Mouse (Mus musculus): ENCODE measurements around the gene Chrne. TPM values are rescaled to one million over a fixed set of nuclear protein-coding genes. Genes with fewer than 3 reads are reported as not detected.

Gene Chrne
- polyA plus RNA-seq, 2 experiments, result 0.20 to 0.43 TPM

DNA sequence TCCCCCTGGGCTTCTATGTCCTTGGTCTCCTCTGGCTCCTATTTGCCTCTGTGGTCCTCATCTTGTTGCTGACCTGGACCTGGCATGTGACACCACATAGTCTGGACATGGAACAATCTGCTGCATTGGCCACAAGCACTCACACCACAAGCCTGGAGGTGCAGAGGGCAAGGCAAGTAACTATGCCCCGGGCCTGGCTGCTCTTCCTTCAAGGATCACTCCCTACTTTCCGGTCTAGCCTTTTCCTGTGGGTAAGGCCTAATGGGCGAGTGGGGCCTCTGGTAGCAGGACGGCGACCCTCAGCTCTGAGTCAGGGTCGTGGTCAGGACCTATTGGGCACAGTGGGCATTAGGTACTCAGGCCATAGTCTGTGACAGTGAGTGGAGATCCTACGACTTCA lies 22.2 kb upstream of the Chrne start:
- no peak for DNase-seq (ENCODE audit: low spot score)
- no peak overlapping the region for H3K4me3 ChIP-seq (replicated peaks; ENCODE audit: low read length)

DNA sequence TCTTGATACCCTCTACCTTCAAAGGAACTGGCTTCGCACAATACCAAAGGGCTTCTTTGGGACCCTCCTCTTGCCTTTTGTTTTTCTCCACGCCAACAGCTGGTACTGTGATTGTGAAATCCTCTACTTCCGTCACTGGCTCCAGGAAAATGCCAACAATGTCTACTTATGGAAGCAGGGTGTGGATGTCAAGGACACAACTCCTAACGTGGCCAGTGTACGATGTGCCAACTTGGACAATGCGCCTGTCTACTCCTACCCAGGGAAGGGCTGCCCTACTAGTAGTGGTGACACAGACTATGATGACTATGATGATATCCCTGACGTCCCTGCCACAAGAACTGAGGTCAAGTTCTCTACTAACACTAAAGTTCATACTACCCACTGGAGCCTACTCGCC lies 21.0 kb upstream of the Chrne start:
- Histone ChIP-seq H3K4me2 (replicated peaks; ENCODE audit: low read depth, low read length, severe bottlenecking) (no peak overlapping the region), H3K27me3 (ENCODE audit: control insufficient read depth, insufficient read depth, low read length) (no peaks in the 10 kb centered on the region), H3K9me3 (ENCODE audit: control insufficient read depth, low read length) (no peaks in the 10 kb centered on the region), H3K4me1 (ENCODE audit: control insufficient read depth, insufficient read depth, low read length) (no peaks in the 10 kb centered on the region), H3K36me3 (ENCODE audit: control insufficient read depth, insufficient read depth, low read length) (peaks cover 15% of the 10 kb centered on the region), H3K9ac (ENCODE audit: low read depth, low read length, severe bottlenecking) (no peak overlapping the region), H3K4me3 (replicated peaks; ENCODE audit: low read length) (no peak overlapping the region), H3K27ac (replicated peaks; ENCODE audit: low read depth, low read length) (no peak overlapping the region)
- WGBS, result 82% methylated on average over 8 of the region's 8 CpGs
- TF ChIP-seq POLR2A (IDR thresholded peaks at IDR 0.05; ENCODE audit: borderline replicate concordance, extremely low read depth, insufficient read depth, insufficient read length), result no peak
- DNase-seq (ENCODE audit: low spot score), result no peak
- no peak for ATAC-seq (ENCODE audit: low FRiP score, low read depth)

More for the DNA sequence above, 22.2 kb upstream of the Chrne start:
- 83% methylated on average over 7 of the region's 7 CpGs for WGBS
- no peak for TF ChIP-seq POLR2A (IDR thresholded peaks at IDR 0.05; ENCODE audit: borderline replicate concordance, extremely low read depth, insufficient read depth, insufficient read length)
- Histone ChIP-seq H3K4me2 (replicated peaks; ENCODE audit: low read depth, low read length, severe bottlenecking) (no peak overlapping the region), H3K36me3 (ENCODE audit: control insufficient read depth, insufficient read depth, low read length) (peaks cover 24% of the 10 kb centered on the region), H3K27ac (replicated peaks; ENCODE audit: low read depth, low read length) (no peak overlapping the region), H3K4me1 (ENCODE audit: control insufficient read depth, insufficient read depth, low read length) (peaks cover 10% of the 10 kb centered on the region), H3K9me3 (ENCODE audit: control insufficient read depth, low read length) (no peaks in the 10 kb centered on the region), H3K27me3 (ENCODE audit: control insufficient read depth, insufficient read depth, low read length) (no peaks in the 10 kb centered on the region), H3K9ac (ENCODE audit: low read depth, low read length, severe bottlenecking) (no peak overlapping the region)
- no peak for ATAC-seq (ENCODE audit: low FRiP score, low read depth)

DNA sequence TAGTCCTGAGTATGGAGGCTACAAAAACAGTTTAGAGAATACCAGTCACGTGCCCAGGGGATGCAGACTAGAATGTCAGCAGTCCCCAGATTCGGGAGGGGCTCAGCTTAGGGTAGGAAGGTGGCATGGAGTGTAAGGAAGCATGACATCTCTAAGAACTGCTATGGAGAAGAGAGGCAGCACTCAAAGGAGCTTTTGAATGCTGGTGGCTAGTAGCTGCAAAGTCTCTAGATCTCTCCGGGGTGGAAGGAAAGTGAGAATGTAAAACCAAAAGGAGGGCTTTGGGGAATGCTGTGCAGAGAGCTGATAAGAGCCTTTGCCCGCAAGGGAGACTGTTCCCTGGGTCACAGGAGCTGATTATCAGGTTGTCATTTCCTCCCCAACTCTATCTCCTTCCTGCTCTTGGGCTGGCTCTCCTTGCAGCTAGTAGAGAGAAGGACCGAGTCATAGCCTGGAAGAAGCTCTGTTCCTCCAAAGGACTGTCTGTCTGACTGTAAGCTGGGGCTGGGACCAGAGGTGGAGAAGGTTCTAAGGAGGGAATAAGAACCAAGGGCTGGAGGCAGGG lies 19.8 kb upstream of the Chrne start, which contains the start of gene Gp1ba:
Gene Gp1ba, plus strand, starts transcription at position 409 of the 565 bp plus-strand sequence.
- no peak for ATAC-seq (ENCODE audit: low FRiP score, low read depth)

DNA sequence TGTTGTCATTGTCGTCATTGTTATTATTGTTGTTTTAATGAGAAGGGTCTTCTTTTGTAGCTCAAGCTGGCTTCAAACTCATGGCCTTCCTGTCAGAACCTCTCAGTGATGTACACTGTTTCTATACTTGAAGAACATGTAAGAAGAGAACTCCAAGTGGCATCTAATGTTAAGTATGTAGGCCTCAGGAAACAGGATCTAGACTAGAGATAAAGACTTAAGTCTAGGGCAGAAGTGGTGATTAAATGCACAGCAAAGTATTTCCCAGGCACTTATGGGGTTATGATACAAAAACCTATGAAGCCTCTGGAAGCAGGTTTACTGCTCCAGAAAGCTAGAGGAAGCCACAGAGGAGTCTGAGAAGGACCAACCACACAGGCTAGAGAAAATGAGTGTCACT lies 19.3 kb upstream of the Chrne start:
- H3K4me2 ChIP-seq (replicated peaks; ENCODE audit: low read depth, low read length, severe bottlenecking), result no peak overlapping the region
- 77% methylated on average over 1 of the region's 1 CpGs for WGBS

More for the DNA sequence above, 19.8 kb upstream of the Chrne start, which contains the start of gene Gp1ba:
- Histone ChIP-seq H3K27ac (replicated peaks; ENCODE audit: low read depth, low read length) (no peak within 1 kb of the TSS), H3K9ac (ENCODE audit: low read depth, low read length, severe bottlenecking) (no peak within 1 kb of the TSS), H3K4me3 (replicated peaks; ENCODE audit: low read length) (no peak within 1 kb of the TSS), H3K4me1 (ENCODE audit: control insufficient read depth, insufficient read depth, low read length) (no peaks in the 10 kb centered on the region), H3K9me3 (ENCODE audit: control insufficient read depth, low read length) (no peaks in the 10 kb centered on the region), H3K4me2 (replicated peaks; ENCODE audit: low read depth, low read length, severe bottlenecking) (no peak within 1 kb of the TSS), H3K36me3 (ENCODE audit: control insufficient read depth, insufficient read depth, low read length) (peaks cover 3% of the 10 kb centered on the region; the same call in 1 of the 2 replicates), H3K27me3 (ENCODE audit: control insufficient read depth, insufficient read depth, low read length) (no peaks in the 10 kb centered on the region)
- 50% methylated on average over 5 of the region's 5 CpGs for WGBS
- no peak for DNase-seq (ENCODE audit: low spot score)
- no peak for TF ChIP-seq POLR2A (IDR thresholded peaks at IDR 0.05; ENCODE audit: borderline replicate concordance, extremely low read depth, insufficient read depth, insufficient read length)

DNA sequence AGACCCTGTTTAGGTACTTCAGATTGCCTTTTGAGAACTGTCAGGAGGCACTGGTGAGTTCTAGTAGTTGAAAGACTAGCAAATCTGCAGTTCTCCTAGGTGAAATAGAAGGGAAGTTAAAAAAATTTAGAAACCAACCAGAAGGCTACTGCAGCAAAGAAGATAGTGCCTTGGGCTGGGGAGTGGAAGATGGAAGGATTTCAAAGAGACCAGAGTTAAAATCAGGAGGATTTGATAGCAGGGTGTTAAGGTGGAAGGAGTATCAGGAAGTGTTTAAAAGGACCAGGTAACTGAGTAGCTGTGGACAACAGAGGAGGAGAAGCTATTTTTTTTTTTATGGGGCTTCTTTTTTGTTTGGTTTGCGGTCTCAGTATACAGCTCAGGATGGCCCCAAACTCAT lies 18.7 kb upstream of the Chrne start:
- Histone ChIP-seq H3K27me3 (ENCODE audit: control insufficient read depth, insufficient read depth, low read length) (no peaks in the 10 kb centered on the region), H3K4me2 (replicated peaks; ENCODE audit: low read depth, low read length, severe bottlenecking) (no peak overlapping the region), H3K4me3 (replicated peaks; ENCODE audit: low read length) (no peak overlapping the region), H3K4me1 (ENCODE audit: control insufficient read depth, insufficient read depth, low read length) (no peaks in the 10 kb centered on the region), H3K27ac (replicated peaks; ENCODE audit: low read depth, low read length) (no peak overlapping the region), H3K9me3 (ENCODE audit: control insufficient read depth, low read length) (no peaks in the 10 kb centered on the region), H3K36me3 (ENCODE audit: control insufficient read depth, insufficient read depth, low read length) (no peaks in the 10 kb centered on the region), H3K9ac (ENCODE audit: low read depth, low read length, severe bottlenecking) (no peak overlapping the region)
- TF ChIP-seq POLR2A (IDR thresholded peaks at IDR 0.05; ENCODE audit: borderline replicate concordance, extremely low read depth, insufficient read depth, insufficient read length), result no peak
- DNase-seq (ENCODE audit: low spot score) (no peak), ATAC-seq (ENCODE audit: low FRiP score, low read depth) (no peak)
- 71% methylated on average over 1 of the region's 1 CpGs for WGBS

More for the DNA sequence above, 19.3 kb upstream of the Chrne start:
- Histone ChIP-seq H3K27me3 (ENCODE audit: control insufficient read depth, insufficient read depth, low read length) (no peaks in the 10 kb centered on the region), H3K36me3 (ENCODE audit: control insufficient read depth, insufficient read depth, low read length) (no peaks in the 10 kb centered on the region), H3K4me1 (ENCODE audit: control insufficient read depth, insufficient read depth, low read length) (no peaks in the 10 kb centered on the region), H3K27ac (replicated peaks; ENCODE audit: low read depth, low read length) (no peak overlapping the region), H3K9ac (ENCODE audit: low read depth, low read length, severe bottlenecking) (no peak overlapping the region), H3K9me3 (ENCODE audit: control insufficient read depth, low read length) (no peaks in the 10 kb centered on the region), H3K4me3 (replicated peaks; ENCODE audit: low read length) (no peak overlapping the region)
- no peak for DNase-seq (ENCODE audit: low spot score)
- no peak for ATAC-seq (ENCODE audit: low FRiP score, low read depth)
- no peak for TF ChIP-seq POLR2A (IDR thresholded peaks at IDR 0.05; ENCODE audit: borderline replicate concordance, extremely low read depth, insufficient read depth, insufficient read length)
